Mouse (Mus musculus) brain, embryonic 14.5 days (tissue): Measurements from ENCODE around the gene Tmem81.

Source experiments
- CTCF ChIP-seq: fragments of 200-500 bp; IDR thresholded peaks from 2 replicates; pipeline ENCODE4 v1.5.1; 2012; ENCODE audit warnings: inconsistent platforms, mild to moderate bottlenecking, moderate library complexity, borderline replicate concordance; ENCODE audit not compliant: insufficient read depth, insufficient read length; ENCODE audit errors: extremely low read depth
- POLR2A ChIP-seq: fragments of 200-500 bp; IDR thresholded peaks from 2 replicates; pipeline ENCODE4 v1.6.1; 2012; ENCODE audit warnings: mild to moderate bottlenecking, inconsistent platforms, borderline replicate concordance; ENCODE audit not compliant: poor library complexity, insufficient read depth, insufficient read length, severe bottlenecking; ENCODE audit errors: extremely low read depth

DNA sequence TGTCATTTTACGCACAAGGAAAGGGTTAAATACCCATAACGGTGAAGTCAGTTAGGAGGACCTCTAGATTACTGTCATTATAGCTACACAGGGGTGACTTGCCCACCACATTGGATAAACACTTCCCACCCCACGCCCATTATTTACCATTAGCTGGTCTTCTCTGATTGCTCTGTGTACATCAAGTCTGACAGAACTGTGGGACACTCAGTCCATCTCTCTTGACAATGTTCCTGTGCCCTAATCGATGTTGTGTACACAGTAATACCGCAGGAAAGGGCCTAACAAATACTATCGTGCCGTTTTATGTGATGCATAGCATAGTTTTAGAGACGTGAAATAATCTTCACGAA lies 29.5 kb upstream of the Tmem81 start:
- TF ChIP-seq CTCF (no peak), POLR2A (no peak)
